Mouse (Mus musculus) G1E (cell line): ENCODE measurements around the gene Kdm4a. TPM values are rescaled to one million over a fixed set of nuclear protein-coding genes. Genes with fewer than 3 reads are reported as not detected.

Experiments used
- ATAC-seq: 2 replicates; pipeline ENCODE4 v1.8.0; 2016; ENCODE audit warnings: mild to moderate bottlenecking; ENCODE audit not compliant: insufficient number of reproducible peaks, poor library complexity, low FRiP score, severe bottlenecking; ENCODE audit errors: extremely low read depth
- DNase-seq: peaks from one replicate; pipeline ENCODE4 v3.0.0; 2012; ENCODE audit warnings: low spot score
- H3K27me3 ChIP-seq: 2 replicates; pipeline ENCODE4 v1.6.1; 2012; ENCODE audit warnings: mild to moderate bottlenecking, low read length, inconsistent platforms; ENCODE audit not compliant: insufficient read depth
- H3K36me3 ChIP-seq: replicated peaks from 2 replicates; pipeline ENCODE3; 2012; ENCODE audit warnings: mild to moderate bottlenecking, inconsistent platforms
- H3K4me1 ChIP-seq: 2 replicates; pipeline ENCODE4 v1.6.1; 2012; ENCODE audit warnings: low read depth, low read length, inconsistent platforms, mixed read lengths; ENCODE audit not compliant: insufficient read depth
- H3K4me3 ChIP-seq: 2 replicates; pipeline ENCODE4 v1.5.1; 2012; ENCODE audit warnings: low read depth, mild to moderate bottlenecking, inconsistent platforms, low read length, moderate library complexity, mixed read lengths
- H3K9me3 ChIP-seq: replicated peaks from 2 replicates; pipeline ENCODE4 v1.6.1; 2012; ENCODE audit warnings: inconsistent platforms
- CTCF ChIP-seq: IDR thresholded peaks from 2 replicates; pipeline ENCODE4 v1.5.1; 2012; ENCODE audit warnings: low read depth, low read length, inconsistent platforms, mixed read lengths
- GATA1 ChIP-seq: IDR thresholded peaks from 2 replicates; pipeline ENCODE4 v1.6.1; 2012; ENCODE audit warnings: borderline replicate concordance, low read length, inconsistent platforms, mixed read lengths
- GATA2 ChIP-seq: IDR thresholded peaks from 2 replicates; pipeline ENCODE4 v1.6.1; 2012; ENCODE audit warnings: low read depth, low read length, inconsistent platforms, borderline replicate concordance
- POLR2AphosphoS5 ChIP-seq: IDR thresholded peaks from 2 replicates; pipeline ENCODE4 v1.6.1; 2012; ENCODE audit warnings: low read depth, low read length, inconsistent platforms; ENCODE audit not compliant: insufficient replicate concordance
- TAL1 ChIP-seq: conservative IDR thresholded peaks from 2 replicates; pipeline ENCODE4 v1.6.1; 2012; ENCODE audit warnings: low read depth, low read length, inconsistent platforms, mixed read lengths
- polyA plus RNA-seq: library from polyadenylated mRNA; stranded (reverse); fragments of >175 nt; gene quantifications from 2 replicates; pipeline ENCODE4 v1.2.3, GENCODE M21; 2012
- total RNA-seq, 2 experiments: library from RNA; stranded (forward) in 1 of 2; stranded (reverse) in 1 of 2; fragments of 200-1000 nt in 1 of 2; fragments of >200 nt in 1 of 2; fragmentation: Nextera tagmentation in 1 of 2; gene quantifications; 2 replicates each; pipeline ENCODE4 v1.2.3; 2014 to 2017

The Kdm4a gene
- total and polyA plus RNA-seq, 3 experiments = 39.4 to 50.5 (median 46.7) TPM

DNA sequence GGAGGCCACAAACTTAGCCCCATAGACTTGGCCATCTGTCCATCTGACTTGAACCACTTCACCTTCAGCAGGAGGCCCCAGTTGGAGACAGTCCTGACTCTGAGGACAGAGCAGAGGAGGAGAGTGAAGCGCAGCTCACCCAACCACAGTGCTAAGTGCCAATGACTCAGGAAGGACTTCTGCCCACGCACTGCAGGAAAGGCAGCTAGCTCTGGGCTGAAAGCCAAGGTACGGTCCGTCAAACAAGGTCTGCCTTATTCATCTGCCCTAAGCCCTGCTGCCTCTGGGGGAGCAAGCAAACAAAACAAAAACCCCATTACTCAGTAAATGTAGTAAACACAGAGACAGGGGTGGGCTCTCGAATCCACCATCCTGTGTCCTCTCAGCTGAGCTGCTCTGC lies 41.0 kb downstream of the Kdm4a start:
- no peak overlapping the region for H3K4me3 ChIP-seq
- H3K9me3 ChIP-seq = no peaks in the 10 kb centered on the region
- no peak for TF ChIP-seq POLR2AphosphoS5
- TF ChIP-seq CTCF = no peak
- no peak for TF ChIP-seq GATA1
- TF ChIP-seq GATA2 = no peak
- no peak for TF ChIP-seq TAL1
- H3K4me1 ChIP-seq = peaks cover 17% of the 10 kb centered on the region
- DNase-seq (peak; percentile 38), ATAC-seq (no peak)
- H3K27me3 ChIP-seq = no peaks in the 10 kb centered on the region
- peaks cover 80% of the 10 kb centered on the region for H3K36me3 ChIP-seq

DNA sequence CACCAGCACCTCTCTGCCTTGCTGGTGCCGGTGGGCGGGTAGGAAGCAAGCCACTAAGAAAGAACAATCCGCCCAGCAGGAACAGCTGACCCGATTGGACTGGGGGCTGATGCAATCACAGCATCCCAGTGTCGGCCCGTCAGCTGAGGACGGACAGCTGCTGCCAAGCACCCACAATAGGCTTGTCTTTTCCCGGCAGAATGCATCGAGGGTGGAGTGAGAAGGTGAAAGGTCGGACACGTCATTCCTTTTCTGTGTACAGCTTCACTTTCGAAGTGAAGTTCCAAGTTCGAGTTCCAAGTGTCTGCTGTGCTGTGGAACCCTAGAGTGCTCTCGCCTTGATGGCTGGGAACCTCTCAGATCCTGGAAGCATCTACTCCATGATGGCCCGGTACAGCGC lies 42.0 kb downstream of the Kdm4a start:
- ATAC-seq = no peak
- H3K36me3 ChIP-seq = peaks cover 73% of the 10 kb centered on the region
- peaks cover 21% of the 10 kb centered on the region for H3K4me1 ChIP-seq
- no peak for DNase-seq
- no peaks in the 10 kb centered on the region for H3K9me3 ChIP-seq
- H3K27me3 ChIP-seq = no peaks in the 10 kb centered on the region
- no peak overlapping the region for H3K4me3 ChIP-seq
- TF ChIP-seq TAL1 (no peak), CTCF (no peak), GATA2 (no peak), GATA1 (no peak), POLR2AphosphoS5 (no peak)

DNA sequence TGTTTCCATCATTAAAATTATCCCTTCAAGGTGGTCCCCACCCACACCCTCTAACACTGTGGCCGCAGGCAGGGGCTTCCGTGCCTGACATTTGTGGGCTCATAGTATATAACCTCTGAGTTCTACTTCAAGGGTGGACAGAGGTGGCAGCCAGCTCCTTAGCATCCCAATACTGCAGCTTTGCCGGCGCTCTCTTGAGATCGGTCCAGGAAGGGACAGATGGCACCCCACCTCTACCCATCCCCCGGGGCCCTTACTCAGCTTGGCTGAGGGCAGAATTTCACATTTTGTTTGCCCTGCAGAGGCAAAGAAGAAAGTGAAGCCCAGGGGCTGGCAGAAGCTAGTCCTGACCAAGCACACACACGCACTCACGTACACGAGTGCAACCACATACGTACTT lies 42.5 kb downstream of the Kdm4a start:
- Histone ChIP-seq H3K27me3 (no peaks in the 10 kb centered on the region), H3K4me1 (peaks cover 26% of the 10 kb centered on the region), H3K4me3 (no peak overlapping the region), H3K36me3 (peaks cover 73% of the 10 kb centered on the region), H3K9me3 (no peaks in the 10 kb centered on the region)
- TF ChIP-seq CTCF (no peak), POLR2AphosphoS5 (no peak), GATA2 (no peak), GATA1 (no peak), TAL1 (no peak)
- DNase-seq (no peak), ATAC-seq (no peak)

DNA sequence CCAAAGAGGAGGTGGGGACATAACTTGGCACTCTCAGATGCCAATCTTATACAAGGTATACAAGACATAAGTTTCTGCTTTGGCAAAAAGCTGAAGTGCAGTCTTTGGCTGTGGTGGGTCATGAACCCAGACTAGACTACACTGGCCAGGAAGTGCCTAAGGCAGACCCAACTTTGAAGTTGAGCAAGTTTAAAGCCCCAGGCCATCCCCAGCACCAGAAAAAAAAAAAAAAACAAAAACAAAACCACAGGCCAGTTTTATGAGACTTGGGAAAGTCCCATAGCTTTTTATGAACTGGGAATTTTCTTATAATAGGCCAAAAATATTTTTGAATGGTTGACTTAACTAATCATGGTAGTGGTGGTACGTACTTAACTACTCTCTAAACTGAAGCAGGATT lies 44.4 kb downstream of the Kdm4a start:
- DNase-seq (no peak), ATAC-seq (no peak)
- no peaks in the 10 kb centered on the region for H3K9me3 ChIP-seq
- peaks cover 37% of the 10 kb centered on the region for H3K4me1 ChIP-seq
- no peak for TF ChIP-seq GATA2
- TF ChIP-seq POLR2AphosphoS5 = no peak
- TF ChIP-seq TAL1 = no peak
- TF ChIP-seq CTCF = no peak
- TF ChIP-seq GATA1 = no peak
- H3K36me3 ChIP-seq = peaks cover 66% of the 10 kb centered on the region
- H3K27me3 ChIP-seq = no peaks in the 10 kb centered on the region
- H3K4me3 ChIP-seq = peak overlapping the region; percentile 91; the same call in 1 of the 2 replicates

DNA sequence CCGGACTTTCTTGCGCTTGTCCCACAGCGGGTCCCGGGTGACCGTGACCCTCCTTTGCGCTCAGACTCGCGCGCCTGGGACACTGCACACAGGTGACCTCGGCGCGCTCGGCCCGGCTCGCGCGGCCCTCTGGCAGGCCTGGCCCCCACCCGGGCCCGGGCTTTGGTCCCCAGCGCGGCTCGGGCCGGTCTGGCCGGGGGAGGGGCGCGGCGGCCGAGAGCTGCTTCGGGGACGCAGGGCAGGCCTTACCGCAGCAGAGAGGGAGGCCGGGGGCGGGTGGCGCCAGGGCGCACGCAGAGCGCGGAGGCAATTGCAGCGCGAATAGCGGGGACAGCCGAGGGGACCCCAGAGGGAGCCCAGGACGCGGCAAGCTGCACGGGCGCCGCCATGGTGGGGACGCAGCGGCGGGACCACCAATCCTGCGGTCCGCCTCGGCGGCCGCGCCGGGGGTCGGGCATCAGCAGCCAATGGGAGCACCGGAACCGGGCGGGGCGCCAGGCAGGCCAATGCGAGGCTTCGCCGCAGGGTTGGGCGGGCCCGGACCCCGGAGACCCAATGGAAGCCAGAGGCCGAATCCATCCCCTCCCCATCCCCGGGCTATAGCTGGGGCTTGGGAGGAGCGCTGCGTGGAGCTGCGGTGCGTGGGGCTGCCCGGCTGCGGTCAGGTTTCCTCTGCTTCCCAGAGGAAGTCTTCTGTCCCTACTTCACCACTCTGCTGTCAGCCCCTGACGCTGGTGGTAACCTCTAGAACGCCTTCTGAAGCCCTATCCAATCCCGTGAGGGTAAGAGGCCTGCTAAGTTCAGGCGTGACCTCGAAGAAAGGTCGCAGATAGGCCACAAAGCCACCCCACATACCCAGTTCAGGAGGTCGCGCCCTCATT lies 45.1 kb downstream of the Kdm4a start, which contains the start of gene St3gal3:
TSS of gene St3gal3 (minus strand) at position 430 of the 881 bp plus-strand sequence.
- H3K4me3 ChIP-seq = peak within 1 kb of the TSS; percentile 91
- peaks cover 39% of the 10 kb centered on the region for H3K4me1 ChIP-seq
- peaks cover 65% of the 10 kb centered on the region for H3K36me3 ChIP-seq
- peak; percentile 98 for DNase-seq
- TF ChIP-seq CTCF (no peak), GATA2 (no peak), GATA1 (no peak), POLR2AphosphoS5 (no peak), TAL1 (no peak)
- peak; percentile 90 for ATAC-seq
- no peaks in the 10 kb centered on the region for H3K9me3 ChIP-seq
- no peaks in the 10 kb centered on the region for H3K27me3 ChIP-seq

DNA sequence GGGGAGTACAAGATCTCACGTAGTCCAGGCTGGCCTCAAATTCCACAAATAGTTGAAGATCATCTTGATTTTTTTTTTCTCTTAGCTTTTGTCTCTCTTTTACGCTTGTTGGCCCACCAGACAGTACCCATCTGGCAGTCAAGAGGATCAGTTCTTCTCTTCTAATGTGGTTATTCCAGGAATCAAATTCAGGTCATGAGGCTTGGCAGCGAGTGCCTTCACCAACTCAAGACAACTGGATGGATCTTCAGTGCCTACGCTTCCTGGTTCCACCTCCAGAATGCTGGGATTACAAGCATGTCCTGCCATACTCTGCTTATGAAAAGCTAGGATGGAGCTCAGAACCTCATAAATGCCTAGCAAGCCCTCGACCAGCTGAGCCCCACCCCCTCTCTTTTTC lies 48.5 kb downstream of the Kdm4a start:
- H3K36me3 ChIP-seq = peaks cover 41% of the 10 kb centered on the region
- no peak overlapping the region for H3K4me3 ChIP-seq
- H3K4me1 ChIP-seq = peaks cover 42% of the 10 kb centered on the region

More for the DNA sequence above, 48.5 kb downstream of the Kdm4a start:
- Histone ChIP-seq H3K9me3 (no peaks in the 10 kb centered on the region), H3K27me3 (no peaks in the 10 kb centered on the region)
- ATAC-seq = no peak
- DNase-seq = no peak
- TF ChIP-seq TAL1 (no peak), GATA1 (no peak), GATA2 (no peak), POLR2AphosphoS5 (no peak), CTCF (no peak)
